Mouse (Mus musculus): Measurements from ENCODE around the gene Gfap.

Gfap gene

DNA sequence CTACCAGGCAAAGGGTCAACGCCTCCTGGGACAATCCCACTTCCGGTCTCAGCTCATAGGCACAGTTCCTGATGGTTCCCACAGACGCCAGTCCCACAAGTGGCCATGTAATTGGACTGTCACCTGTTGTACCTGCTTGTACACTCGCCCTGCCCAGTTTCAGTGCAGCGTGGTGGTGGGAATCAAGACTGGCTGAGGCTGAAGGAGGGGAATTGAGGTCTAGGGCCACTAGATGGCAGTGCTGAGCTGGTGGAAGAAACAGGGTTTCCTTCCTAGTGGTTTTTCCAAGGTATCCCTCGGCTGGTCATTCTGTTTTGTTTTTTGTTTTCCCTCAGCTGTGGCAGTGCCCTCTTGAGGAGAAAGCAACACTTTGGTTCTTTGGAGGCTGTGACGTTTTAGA lies at the start of gene Gfap:
Gene Gfap, minus strand, starts transcription at position 150 of the 400 bp plus-strand sequence.
- DNase-seq (ENCODE audit: low spot score in 2 of 2) = peak; percentile 82 to 89

DNA sequence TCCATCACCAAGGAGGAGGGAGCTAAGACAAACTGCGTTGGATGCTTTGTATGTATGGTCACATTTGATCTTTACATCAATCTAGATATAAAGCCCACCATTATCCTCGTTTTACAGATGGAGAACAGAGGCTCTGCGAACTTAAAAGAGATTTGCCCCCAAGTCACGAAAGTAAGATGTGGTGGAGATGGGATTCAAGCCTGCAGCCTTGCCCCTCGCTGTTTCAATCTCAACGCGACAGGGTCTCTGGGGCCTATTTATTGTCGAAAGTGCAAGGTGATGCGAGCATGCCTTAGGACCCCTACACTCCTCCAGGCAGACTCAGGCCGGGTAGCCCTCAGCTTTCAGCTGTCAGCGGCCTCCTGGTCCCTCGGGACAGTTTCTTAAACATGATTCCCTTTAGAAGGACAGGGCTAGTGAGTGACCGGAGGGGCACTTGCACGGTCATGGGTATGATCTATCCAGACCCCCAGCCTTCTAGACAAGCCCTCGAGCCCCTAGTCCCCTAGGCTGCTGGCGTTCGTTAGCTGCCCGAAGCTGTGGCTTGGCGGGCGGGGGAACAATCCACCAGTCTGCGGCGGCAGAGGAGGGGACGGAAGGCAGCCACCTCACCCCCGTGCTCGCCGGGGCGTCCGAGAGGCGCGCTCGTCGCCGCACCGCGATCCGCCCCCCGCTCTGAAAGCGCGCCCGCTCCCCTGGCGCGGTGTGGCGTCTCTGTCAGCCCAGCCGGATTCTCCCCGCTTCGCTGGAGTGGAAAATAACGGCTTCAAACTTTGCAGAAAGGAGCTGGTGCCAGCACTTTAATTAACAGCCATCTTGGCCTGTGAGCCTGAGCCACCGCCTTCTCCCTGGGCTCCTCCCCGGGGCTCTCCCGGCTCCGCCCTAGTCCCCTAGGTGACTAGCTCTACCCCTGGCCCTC lies 47.6 kb upstream of the Gfap start:
- peak in 1 of 2 experiments; percentile 43 for DNase-seq (ENCODE audit: low spot score in 2 of 2)

GRCm38 (mm10) chr11:102946992-102947343 lies 46.3 kb upstream of the Gfap start:
- DNase-seq (ENCODE audit: low spot score in 2 of 2) = no peak

DNA sequence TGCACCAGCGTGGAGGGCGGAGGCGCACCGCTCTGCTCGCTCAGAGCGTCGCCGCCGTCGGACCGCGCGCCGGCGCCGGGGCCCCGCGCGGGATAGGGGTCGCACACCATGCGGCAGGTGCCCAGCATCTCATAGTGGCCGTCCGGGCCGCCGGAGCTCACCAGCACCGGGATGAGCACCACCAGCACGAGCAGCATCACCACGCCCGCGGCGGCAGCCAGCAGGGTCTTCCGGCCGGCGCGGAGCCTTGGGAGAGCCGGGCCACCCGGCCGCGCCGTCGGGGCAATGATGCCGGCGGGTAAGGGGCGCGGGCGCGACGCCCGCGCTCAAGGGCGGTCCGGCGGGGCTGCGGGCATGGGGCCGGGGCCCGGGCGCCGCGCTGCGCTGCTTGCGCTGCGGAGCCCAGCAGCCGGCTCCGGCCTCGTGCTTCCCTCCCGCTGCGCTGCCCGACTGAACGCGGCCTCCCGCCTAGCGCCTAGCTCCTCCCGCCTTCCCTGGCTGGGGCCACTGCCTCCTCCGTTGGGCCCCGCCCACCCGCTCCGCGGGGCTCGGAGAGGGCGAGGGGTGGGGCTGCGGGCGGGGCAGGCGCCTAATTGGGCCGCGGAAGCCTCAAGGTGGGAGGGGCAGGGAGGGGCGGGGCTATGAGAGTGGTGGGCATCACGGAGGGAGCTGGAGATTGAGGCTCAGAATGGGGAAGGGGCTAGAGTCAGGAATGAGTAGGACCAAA lies 45.7 kb upstream of the Gfap start, which contains the start of gene C1ql1:
Gene C1ql1, minus strand, starts transcription at position 424 of the 727 bp plus-strand sequence.
- peak; percentile 43 to 78 for DNase-seq (ENCODE audit: low spot score in 2 of 2)

DNA sequence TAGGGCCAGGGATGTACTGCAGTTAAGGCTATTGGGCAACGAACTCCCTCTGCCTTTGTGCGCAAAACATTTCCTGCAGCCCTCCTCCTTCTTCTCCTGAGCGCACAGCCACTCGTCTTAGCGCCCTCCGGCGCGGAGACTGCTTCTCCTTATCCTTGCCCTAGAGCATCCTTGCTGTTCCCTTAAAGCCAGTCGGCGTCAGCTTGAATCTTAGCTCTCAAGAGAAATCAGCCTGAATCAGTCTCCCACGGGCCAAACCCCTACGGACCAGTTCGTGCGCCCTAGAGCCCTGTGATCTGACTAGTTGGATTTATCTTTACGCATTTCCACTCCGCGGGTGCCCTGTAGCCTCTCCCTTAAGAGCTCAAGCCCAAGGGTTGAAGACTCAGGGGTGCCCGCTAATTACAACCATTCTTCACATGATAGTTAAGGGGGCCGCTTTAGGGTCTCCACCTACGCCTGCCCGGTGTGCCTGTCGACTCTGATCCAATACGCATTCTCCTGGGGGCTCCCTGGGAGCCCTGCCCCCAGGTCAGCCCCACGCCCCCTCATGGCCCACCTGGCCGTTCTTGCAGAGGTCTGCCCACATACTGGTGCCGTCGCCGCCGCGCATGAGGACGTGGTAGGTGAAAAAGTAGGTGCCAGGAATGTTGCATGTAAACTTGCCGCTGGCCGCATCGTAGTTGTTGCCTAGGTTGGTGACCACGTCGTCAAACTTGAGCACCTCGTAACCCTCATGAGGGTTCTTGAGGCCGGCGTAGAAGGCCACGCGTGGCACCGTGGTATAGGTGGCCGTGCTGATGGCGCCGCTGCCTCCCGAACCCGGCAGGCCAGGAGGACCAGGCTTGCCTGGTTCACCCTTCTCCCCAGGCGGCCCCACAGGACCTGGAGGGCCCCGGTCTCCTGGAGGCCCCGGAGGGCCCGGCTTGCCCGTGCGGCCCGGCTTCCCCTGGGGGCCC lies 44.9 kb upstream of the Gfap start:
- DNase-seq (ENCODE audit: low spot score in 2 of 2) = no peak

- DNase-seq (ENCODE audit: low spot score in 2 of 2) = no peak
Measured at GRCm38 (mm10) chr11:102941236-102941635, 40.5 kb upstream of the Gfap start.

- no peak for DNase-seq (ENCODE audit: low spot score in 2 of 2)
Measured at GRCm38 (mm10) chr11:102939024-102939675, 38.4 kb upstream of the Gfap start.

- no peak for DNase-seq (ENCODE audit: low spot score in 2 of 2)
Measured at GRCm38 (mm10) chr11:102937529-102938182, 36.9 kb upstream of the Gfap start.

GRCm38 (mm10) chr11:102936272-102936671 lies 35.6 kb upstream of the Gfap start:
- DNase-seq (ENCODE audit: low spot score in 2 of 2) = no peak

DNA sequence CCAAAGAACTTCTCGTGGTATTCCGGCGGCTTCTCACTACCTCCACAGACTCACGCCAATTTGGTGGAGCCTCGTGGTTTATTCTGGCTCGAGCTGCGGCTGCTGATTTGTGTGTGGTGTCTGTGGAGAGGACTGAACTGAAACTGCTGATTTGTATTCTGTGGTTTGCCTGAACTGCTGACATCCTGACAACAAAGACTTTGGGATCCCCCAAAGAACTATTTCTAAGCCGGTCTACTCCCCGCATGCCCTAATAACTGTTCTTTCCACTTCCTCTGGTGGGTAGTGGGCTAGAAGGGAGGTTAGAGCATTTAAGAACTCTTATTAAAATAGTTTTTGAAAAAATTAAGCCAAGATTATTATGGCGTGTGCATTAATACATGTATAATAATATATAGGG lies 30.0 kb upstream of the Gfap start:
- DNase-seq (ENCODE audit: low spot score in 2 of 2) = no peak

GRCm38 (mm10) chr11:102925351-102925717 lies 24.6 kb upstream of the Gfap start:
- DNase-seq (ENCODE audit: low spot score in 2 of 2) = no peak

DNA sequence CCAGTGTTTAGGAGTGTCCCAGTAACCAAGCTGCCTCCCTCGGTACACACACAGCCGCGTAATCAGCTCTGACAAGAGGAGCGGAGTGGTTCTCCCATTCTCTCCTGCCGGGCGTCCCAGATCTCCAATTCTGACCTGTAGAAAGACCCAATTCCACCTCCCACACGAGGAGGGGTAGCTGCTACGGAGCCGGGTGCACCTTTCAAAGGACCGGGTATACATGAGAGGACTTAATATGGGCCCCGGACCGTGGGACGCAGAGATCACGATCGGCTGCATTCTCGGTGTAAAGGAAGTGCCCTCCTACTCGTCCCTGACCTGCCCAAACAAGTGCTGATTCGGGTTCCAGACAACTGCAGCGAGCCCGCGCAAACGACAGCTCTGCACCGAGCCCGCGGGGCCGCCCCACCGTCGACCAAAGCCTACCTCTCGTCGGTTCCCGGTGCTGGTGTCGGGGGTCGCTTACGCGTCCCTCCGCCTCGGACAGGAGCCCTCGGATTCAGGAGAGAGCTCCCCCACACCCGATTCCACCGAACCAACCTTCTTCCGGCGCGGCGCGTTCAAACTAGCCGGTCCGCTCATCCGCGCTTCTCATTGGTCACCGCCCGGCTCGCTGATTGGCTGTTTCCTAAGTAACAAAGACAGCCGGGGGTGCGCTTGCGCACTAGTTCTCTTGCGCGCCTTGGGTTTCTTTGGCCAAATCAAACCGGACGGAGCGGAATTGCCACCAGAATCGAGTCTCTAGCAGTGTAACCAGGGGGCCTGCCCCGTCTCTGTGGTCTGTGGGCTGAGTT lies 24.0 kb upstream of the Gfap start, which contains the start of gene Kif18b:
Gene Kif18b, minus strand, starts transcription at position 568 of the 794 bp plus-strand sequence.
- peak; percentile 91 to 95 for DNase-seq (ENCODE audit: low spot score in 2 of 2)

DNA sequence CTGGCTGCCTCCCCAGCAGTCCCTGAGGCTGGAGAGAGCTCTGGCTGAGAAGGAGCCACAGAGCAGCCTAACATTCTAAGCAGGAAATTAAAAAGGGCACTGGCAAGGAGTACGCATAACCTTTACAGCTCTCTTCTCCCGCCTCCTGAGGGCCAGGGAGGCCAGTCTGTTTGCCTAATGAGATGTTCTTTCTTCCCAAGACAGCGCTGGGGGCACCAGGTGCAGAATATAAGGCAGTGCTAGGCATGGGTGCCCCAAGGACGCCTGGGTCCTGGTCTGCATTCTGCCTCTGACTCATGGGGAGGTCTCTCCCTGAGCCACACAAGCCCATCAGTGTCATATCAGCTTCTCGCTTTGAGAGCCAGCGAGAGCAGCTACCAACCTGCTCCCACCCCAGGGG lies 20.8 kb upstream of the Gfap start:
- DNase-seq (ENCODE audit: low spot score in 2 of 2) = no peak

- no peak for DNase-seq (ENCODE audit: low spot score in 2 of 2)
Measured at GRCm38 (mm10) chr11:102918077-102918476, 17.4 kb upstream of the Gfap start.

- no peak for DNase-seq (ENCODE audit: low spot score in 2 of 2)
Measured at GRCm38 (mm10) chr11:102915380-102915779, 14.7 kb upstream of the Gfap start.

- DNase-seq (ENCODE audit: low spot score in 2 of 2) = no peak
Measured at GRCm38 (mm10) chr11:102911376-102911775, 10.7 kb upstream of the Gfap start.

DNA sequence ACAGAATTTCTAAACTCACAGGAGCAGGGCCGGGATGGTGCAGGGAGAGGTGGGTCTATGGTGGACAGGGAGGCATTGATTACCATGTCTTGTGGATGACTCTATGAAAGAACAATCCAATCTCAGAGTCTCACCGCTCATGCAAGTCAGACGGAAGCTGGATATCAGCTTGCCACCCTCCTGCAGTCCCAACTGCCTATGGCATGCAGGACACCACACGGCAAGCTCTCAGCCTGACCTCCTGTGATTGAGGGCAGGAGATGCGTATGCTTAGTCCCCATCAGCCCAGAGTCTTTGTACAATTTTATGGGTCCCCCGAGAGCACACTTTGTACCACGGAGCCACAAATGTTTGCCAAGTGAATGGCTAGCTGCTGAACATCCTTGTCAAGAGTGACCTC lies 2.9 kb upstream of the Gfap start:
- DNase-seq (ENCODE audit: low spot score in 2 of 2) = no peak

- DNase-seq (ENCODE audit: low spot score in 2 of 2) = no peak
Measured at GRCm38 (mm10) chr11:102902107-102902506, 1.4 kb upstream of the Gfap start.

GRCm38 (mm10) chr11:102901199-102901598 lies 487 bp upstream of the Gfap start:
- no peak for DNase-seq (ENCODE audit: low spot score in 2 of 2)

- peak; percentile 45 to 80 for DNase-seq (ENCODE audit: low spot score in 2 of 2)
Measured at GRCm38 (mm10) chr11:102898408-102898807, 2.3 kb downstream of the Gfap start.
